Mouse (Mus musculus) midbrain, embryonic 13.5 days (tissue): ENCODE data around the gene Nin. TPM values are rescaled to one million over a fixed set of nuclear protein-coding genes. Genes with fewer than 3 reads are reported as not detected.
A peak's percentile ranks its signal among the peaks of the same experiment; 100 is the strongest.

Experiments used
- ATAC-seq: fragments of 200-750 bp; cut with Nextera tagmentation; 2 replicates; pipeline ENCODE4 v1.8.0; 2017; ENCODE audit warnings: mild to moderate bottlenecking, moderate TSS enrichment, moderate library complexity
- H3K27ac ChIP-seq: fragments of 300-500 bp; sonication (generic); 2 replicates; pipeline ENCODE4 v1.5.1; 2015; ENCODE audit warnings: inconsistent platforms, mild to moderate bottlenecking, moderate library complexity
- H3K27me3 ChIP-seq: fragments of 300-500 bp; sonication (generic); 2 replicates; pipeline ENCODE4 v1.6.1; 2015; ENCODE audit warnings: mild to moderate bottlenecking, inconsistent platforms
- H3K36me3 ChIP-seq: fragments of 300-500 bp; sonication (generic); 2 replicates; pipeline ENCODE4 v1.6.1; 2015; ENCODE audit warnings: mild to moderate bottlenecking, inconsistent platforms
- H3K4me1 ChIP-seq: fragments of 300-500 bp; sonication (generic); replicated peaks from 2 replicates; pipeline ENCODE4 v1.6.1; 2015; ENCODE audit warnings: inconsistent platforms
- H3K4me2 ChIP-seq: fragments of 300-500 bp; sonication (generic); replicated peaks from 2 replicates; pipeline ENCODE4 v1.6.1; 2015; ENCODE audit warnings: moderate library complexity, mild to moderate bottlenecking, inconsistent platforms
- H3K4me3 ChIP-seq: fragments of 300-500 bp; sonication (generic); replicated peaks from 2 replicates; pipeline ENCODE4 v1.5.1; 2015; ENCODE audit warnings: mild to moderate bottlenecking, inconsistent platforms
- H3K9ac ChIP-seq: fragments of 300-500 bp; sonication (generic); replicated peaks from 2 replicates; pipeline ENCODE4 v1.6.1; 2015; ENCODE audit warnings: mild to moderate bottlenecking, inconsistent platforms
- H3K9me3 ChIP-seq: fragments of 300-500 bp; sonication (generic); 2 replicates; pipeline ENCODE4 v1.6.1; 2016; ENCODE audit warnings: mild to moderate bottlenecking, inconsistent platforms
- WGBS: fragments of 180-500 bp; shearing (Covaris S2); methylation state at CpG from one replicate; pipeline ENCODE4 v1.1.7; 2015; 5-methylcytosine and 5-hydroxymethylcytosine counted together
- polyA plus RNA-seq: library from polyadenylated mRNA; unstranded; fragments of >200 nt; fragmentation: Nextera tagmentation; extraction: Ambion mirVana; gene quantifications from 2 replicates; pipeline ENCODE4 v1.2.1, GENCODE M21; 2015

Gene Nin
- polyA plus RNA-seq, 1 experiment from 2014 or later: 16.6 TPM

DNA sequence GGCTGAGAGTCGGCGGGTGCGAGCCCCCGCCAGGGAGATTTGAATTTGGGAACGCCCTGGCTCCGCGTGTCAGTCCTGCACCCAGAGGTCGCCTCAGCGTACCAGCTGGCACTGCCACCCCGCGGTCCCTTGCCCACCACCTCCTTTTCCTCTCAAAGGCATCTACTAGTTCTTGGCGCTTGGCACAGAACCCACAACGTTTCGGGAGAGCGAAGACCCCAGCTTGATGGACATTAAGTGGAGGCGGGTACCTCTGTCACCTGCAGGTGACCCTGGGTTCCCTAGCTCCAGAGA, 1.5 kb downstream of the Nin start:
- ATAC-seq: peak; percentile 2; the same call in 1 of the 2 replicates
- Histone ChIP-seq H3K4me3 (peak overlapping the region; percentile 80), H3K27me3 (peaks cover 39% of the 10 kb centered on the region), H3K27ac (peak overlapping the region; percentile 92), H3K9me3 (no peaks in the 10 kb centered on the region), H3K36me3 (no peaks in the 10 kb centered on the region), H3K9ac (peak overlapping the region; percentile 94), H3K4me2 (peak overlapping the region; percentile 91), H3K4me1 (peaks cover 41% of the 10 kb centered on the region)
- 3% methylated on average over 16 of the region's 16 CpGs for WGBS

DNA sequence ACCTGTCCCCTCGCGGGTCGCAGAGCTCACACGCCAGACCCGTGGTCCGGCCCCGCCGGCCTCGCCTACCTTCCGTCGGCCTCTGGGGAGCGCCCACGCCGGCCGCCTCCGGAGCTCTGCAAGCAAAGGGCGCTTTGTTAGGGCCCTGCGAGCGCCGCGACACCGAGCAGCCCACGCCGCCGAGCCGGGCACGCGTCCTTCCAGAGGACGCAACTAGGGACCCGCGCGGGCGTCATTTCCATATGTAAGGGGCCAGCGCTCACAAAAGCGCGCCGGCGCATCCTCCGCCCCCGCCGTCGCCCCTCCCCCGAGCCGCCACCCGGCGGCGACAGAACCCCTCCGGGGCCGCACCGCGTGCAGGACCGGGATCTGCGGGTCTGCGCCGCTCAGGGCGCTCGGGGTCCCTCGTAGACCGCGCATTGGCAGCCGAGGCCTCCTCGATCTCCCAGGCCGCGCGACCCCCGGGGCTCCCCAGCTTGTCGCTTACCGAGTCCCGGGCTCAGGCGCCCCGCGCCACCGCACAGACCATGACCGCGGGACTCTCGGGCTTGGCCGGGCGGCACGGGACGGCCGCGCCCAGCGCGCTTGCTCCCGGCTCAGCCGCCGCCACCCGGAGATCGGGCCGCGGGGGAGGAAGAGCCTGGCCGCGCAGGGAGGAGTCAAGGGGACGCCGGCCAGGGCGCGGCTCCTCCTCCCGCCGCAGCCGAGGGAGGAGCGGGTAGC, 2.0 kb downstream of the Nin start:
- WGBS: under 1% methylated on average over 94 of the region's 101 CpGs
- H3K27me3 ChIP-seq: peaks cover 39% of the 10 kb centered on the region
- peak overlapping the region; percentile 91 for H3K4me2 ChIP-seq
- H3K9me3 ChIP-seq: no peaks in the 10 kb centered on the region
- peak overlapping the region; percentile 92 for H3K27ac ChIP-seq
- H3K36me3 ChIP-seq: no peaks in the 10 kb centered on the region
- ATAC-seq: peak; percentile 90
- peak overlapping the region; percentile 80 for H3K4me3 ChIP-seq
- H3K4me1 ChIP-seq: peaks cover 47% of the 10 kb centered on the region
- peak overlapping the region; percentile 94 for H3K9ac ChIP-seq

DNA sequence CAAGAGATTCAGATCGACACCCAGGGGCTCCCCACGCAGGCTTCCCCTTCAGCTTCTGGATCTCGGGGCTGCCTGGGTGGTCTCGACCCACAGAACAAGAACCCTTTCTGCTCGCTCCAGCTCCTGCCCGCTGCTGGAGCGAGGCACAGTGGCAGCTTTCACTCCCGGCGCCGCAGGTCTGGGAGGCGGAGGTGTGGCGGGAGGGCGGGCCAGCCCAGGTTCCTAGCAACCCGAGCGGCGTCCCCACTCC, 2.5 kb downstream of the Nin start:
- peak overlapping the region; percentile 94 for H3K9ac ChIP-seq
- ATAC-seq: peak; percentile 77
- 1% methylated on average over 16 of the region's 16 CpGs for WGBS
- peaks cover 51% of the 10 kb centered on the region for H3K4me1 ChIP-seq
- no peaks in the 10 kb centered on the region for H3K9me3 ChIP-seq
- H3K27me3 ChIP-seq: peaks cover 39% of the 10 kb centered on the region
- no peaks in the 10 kb centered on the region for H3K36me3 ChIP-seq
- H3K27ac ChIP-seq: peak overlapping the region; percentile 92
- H3K4me3 ChIP-seq: peak overlapping the region; percentile 80
- peak overlapping the region; percentile 91 for H3K4me2 ChIP-seq

DNA sequence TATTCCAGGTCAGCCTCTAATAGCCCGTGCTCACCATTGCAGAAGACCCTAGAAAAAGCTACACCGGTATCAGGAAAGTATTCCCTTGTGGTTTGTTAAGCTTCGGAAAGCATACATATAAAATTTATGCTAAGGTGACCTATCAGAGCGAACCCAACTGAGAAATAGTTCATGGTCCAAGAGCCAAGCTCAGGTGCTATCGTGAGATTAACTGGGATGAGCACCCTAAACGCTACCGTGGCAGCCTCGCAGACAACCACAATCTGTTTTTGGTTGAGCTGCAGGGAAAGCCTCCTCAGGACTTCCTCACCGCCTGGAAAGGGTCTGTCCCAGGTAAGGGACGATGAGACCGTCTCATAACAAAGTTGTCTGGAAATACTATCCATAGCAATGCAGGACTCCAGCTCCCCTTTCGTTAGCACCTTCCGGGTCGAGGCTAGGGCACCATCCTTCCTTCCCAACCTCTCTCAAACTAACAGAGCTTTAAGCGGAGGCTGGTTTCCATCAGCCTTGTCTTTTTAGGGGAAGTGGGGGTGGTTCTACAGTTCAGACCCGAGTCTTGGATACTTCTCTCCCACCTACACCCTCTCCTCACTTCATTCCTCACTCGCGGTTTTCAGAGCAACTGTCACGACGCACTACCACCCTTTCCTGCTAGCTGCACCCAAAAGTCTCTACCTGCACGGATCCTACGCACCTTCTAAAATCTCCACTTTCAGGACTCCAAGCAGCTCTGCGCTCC, 3.0 kb downstream of the Nin start:
- Histone ChIP-seq H3K4me3 (peak overlapping the region; percentile 80), H3K9ac (peak overlapping the region; percentile 94), H3K4me1 (peaks cover 56% of the 10 kb centered on the region), H3K27ac (peak overlapping the region; percentile 92), H3K27me3 (peaks cover 35% of the 10 kb centered on the region), H3K9me3 (no peaks in the 10 kb centered on the region), H3K36me3 (no peaks in the 10 kb centered on the region), H3K4me2 (peak overlapping the region; percentile 91)
- ATAC-seq: no peak
- 9% methylated on average over 23 of the region's 23 CpGs for WGBS

DNA sequence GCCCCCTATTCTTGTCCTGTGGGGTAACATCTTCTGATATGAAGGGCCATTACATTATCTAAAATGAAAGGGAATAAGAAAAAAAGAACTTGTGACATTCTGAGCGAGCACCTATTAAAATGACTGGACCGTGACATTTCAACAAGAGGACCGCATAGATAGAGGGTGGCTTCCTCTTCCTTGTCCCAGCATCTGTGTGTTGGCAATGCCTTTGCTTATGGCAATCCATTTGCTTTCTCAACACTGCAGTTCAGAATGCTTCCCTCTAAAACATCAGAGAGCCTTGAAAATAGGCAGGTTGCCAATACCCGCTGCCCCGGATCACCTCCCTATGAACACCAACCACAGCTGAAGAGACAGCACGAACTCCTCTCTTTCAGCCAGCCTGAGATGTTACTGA, 3.6 kb downstream of the Nin start:
- Histone ChIP-seq H3K4me1 (peaks cover 63% of the 10 kb centered on the region), H3K9ac (peak overlapping the region; percentile 26; the same call in 1 of the 2 replicates), H3K4me3 (peak overlapping the region; percentile 80), H3K9me3 (no peaks in the 10 kb centered on the region), H3K4me2 (peak overlapping the region; percentile 91), H3K36me3 (no peaks in the 10 kb centered on the region), H3K27me3 (peaks cover 30% of the 10 kb centered on the region), H3K27ac (0 out of 2 replicates have a peak overlapping the region, but pooled peaks have one; percentile 17)
- no peak for ATAC-seq
- WGBS: 53% methylated on average over 6 of the region's 6 CpGs

DNA sequence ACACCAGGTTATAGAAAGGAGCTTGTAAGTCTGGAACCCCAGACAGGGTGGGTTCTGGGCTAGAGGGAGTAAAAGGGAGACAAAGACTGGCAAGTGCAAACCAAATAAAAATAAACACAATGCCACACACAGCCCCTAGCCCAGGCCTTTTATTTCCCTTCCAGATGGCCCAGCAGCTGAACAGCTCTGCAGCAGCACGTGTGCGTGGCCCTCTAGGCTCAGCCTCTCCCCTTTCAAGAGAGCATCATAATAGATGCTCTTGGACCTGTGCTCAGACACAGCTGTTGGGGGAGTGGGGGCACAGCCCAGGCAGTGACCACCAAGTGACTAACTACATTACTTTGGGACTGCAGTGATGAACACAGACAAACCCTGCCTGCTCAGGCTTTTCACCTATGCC, 5.4 kb downstream of the Nin start:
- Histone ChIP-seq H3K4me3 (0 out of 2 replicates have a peak overlapping the region, but pooled peaks have one; percentile 5), H3K4me2 (peak overlapping the region; percentile 32), H3K27me3 (peaks cover 15% of the 10 kb centered on the region), H3K9ac (0 out of 2 replicates have a peak overlapping the region, but pooled peaks have one; percentile 23), H3K4me1 (peaks cover 76% of the 10 kb centered on the region), H3K27ac (peak overlapping the region; percentile 60; the same call in 1 of the 2 replicates), H3K9me3 (no peaks in the 10 kb centered on the region), H3K36me3 (no peaks in the 10 kb centered on the region)
- peak; percentile 46 for ATAC-seq
- 3% methylated on average over 2 of the region's 2 CpGs for WGBS

DNA sequence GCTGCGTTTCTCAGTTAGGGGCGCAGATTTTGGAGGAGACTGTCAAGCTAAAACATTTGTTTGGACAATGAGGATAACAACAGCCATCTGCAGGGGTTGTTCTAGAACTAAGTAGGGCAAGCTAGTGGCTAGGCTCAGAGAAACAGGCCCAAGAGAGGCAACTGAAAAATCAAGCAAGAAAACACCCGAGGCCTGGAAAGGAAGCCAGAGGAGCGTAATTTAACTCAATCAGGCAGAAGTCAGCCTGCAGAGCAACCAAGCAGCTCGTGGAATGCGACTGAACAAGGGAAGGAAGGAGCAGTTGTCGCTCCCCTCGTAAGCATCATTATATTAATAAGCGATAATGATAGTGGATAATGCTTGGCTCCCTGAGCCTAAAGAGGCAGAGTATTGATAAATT, 7.0 kb downstream of the Nin start:
- no peak overlapping the region for H3K9ac ChIP-seq
- WGBS: 45% methylated on average over 9 of the region's 9 CpGs
- no peak overlapping the region for H3K4me3 ChIP-seq
- H3K27me3 ChIP-seq: 0 out of 2 replicates have a peak, but pooled peaks cover 8% of the 10 kb centered on the region
- H3K27ac ChIP-seq: no peak overlapping the region
- 0 out of 2 replicates have a peak overlapping the region, but pooled peaks have one; percentile 0 for H3K4me2 ChIP-seq
- no peaks in the 10 kb centered on the region for H3K9me3 ChIP-seq
- H3K36me3 ChIP-seq: no peaks in the 10 kb centered on the region
- no peak for ATAC-seq
- peaks cover 79% of the 10 kb centered on the region for H3K4me1 ChIP-seq

DNA sequence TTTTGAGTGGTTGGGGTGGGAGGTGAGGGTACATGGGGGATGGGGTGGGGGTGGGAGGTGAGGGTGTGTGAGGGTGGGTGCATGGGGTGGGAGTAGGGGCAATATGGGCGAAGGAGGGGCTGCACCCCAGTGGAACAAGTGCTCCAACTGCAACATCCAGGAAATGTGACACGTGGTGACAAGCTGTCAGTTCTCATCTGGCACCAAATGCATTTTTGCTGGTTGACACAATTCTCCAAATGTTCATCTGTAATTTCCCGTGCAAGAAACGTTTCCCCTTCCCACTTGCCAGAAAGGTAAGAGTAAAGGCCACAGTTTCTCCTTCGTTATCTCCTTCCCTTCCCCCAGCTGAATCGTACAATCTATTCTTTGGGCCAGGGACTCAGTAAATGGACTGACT, 7.6 kb downstream of the Nin start:
- ATAC-seq: no peak
- Histone ChIP-seq H3K9ac (no peak overlapping the region), H3K27ac (no peak overlapping the region), H3K36me3 (no peaks in the 10 kb centered on the region), H3K4me3 (no peak overlapping the region), H3K9me3 (no peaks in the 10 kb centered on the region), H3K4me2 (0 out of 2 replicates have a peak overlapping the region, but pooled peaks have one; percentile 0), H3K27me3 (0 out of 2 replicates have a peak, but pooled peaks cover 8% of the 10 kb centered on the region), H3K4me1 (peaks cover 84% of the 10 kb centered on the region)
- 68% methylated on average over 6 of the region's 6 CpGs for whole genome bisulfite sequencing

DNA sequence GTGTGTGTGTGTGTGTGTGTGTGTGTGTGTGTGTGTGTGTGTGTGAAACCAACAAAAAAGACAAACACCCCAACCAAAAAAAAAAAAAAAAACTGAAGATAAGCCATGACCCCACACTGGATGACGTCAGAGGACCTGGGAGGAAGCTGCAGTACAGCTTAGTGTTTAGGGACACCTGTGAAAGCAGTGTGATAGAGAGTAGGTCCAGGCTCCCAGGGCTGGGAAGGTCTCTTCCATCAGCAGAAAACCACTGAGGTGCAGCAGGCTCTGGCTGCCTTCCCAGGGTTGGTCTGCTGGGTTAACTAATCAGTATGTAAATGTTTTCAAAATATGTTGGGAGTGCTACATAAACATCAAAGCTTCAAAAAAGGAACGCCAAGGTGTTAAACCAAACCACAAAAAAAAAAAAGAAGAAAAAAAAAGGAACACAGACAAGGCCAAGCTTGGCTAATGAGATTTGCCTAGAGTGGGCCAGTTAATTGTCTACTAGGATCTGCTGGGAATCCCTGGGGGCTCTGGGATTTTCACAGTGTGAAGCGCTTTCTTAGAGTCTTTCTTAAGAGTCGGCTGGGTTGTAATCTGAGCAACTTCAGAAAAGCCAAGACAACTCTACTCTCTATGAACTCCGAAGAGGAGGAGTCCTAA, 8.6 kb downstream of the Nin start:
- Histone ChIP-seq H3K4me1 (peaks cover 76% of the 10 kb centered on the region), H3K4me2 (no peak overlapping the region), H3K9ac (no peak overlapping the region), H3K9me3 (no peaks in the 10 kb centered on the region), H3K27ac (no peak overlapping the region), H3K36me3 (no peaks in the 10 kb centered on the region), H3K4me3 (no peak overlapping the region), H3K27me3 (0 out of 2 replicates have a peak, but pooled peaks cover 8% of the 10 kb centered on the region)
- ATAC-seq: no peak
- 9% methylated on average over 5 of the region's 5 CpGs for WGBS

DNA sequence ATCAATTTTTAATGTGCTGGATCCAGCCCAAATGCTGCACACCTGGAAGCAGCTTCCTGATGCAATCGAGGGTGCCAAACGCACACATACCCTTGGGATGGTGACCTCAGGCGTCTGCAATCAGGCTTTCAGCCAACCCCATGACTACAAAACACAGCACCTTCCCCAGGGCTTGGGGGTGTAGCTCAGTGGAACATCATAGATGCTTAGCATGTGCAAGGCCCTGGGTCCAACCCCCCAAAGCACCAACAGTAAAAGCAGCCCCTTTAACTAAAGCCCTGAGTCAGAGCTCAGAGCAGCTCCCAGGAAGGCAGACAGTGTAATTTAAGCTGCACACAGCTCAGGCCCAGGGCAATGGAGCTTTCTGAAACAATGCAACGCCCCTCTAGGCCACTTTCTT, 9.3 kb downstream of the Nin start:
- Histone ChIP-seq H3K4me3 (no peak overlapping the region), H3K9me3 (no peaks in the 10 kb centered on the region), H3K36me3 (no peaks in the 10 kb centered on the region), H3K9ac (no peak overlapping the region), H3K27me3 (0 out of 2 replicates have a peak, but pooled peaks cover 6% of the 10 kb centered on the region), H3K27ac (peak overlapping the region; percentile 47; the same call in 1 of the 2 replicates), H3K4me2 (no peak overlapping the region), H3K4me1 (peaks cover 70% of the 10 kb centered on the region)
- 39% methylated on average over 4 of the region's 4 CpGs for WGBS
- ATAC-seq: no peak

DNA sequence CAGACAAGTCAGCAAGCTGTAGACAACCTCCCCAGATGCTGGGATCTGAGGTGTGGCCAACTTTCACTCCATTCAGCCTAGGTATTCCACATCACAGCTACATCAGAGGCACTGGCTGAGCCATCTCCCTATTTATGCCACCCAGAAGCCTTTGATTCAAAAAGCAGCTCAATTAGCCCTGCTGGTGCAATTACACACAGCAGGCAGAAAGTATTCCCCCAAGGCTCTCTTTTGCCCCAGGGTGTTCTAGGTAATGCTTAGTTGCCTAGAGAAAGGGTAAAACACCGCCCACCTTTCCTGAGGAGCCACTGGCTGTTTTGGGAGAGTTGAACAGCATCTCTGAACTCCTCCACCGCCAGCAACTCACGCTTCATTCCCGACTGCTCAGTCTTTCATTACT, 10.3 kb downstream of the Nin start:
- no peak for ATAC-seq
- no peaks in the 10 kb centered on the region for H3K9me3 ChIP-seq
- H3K4me1 ChIP-seq: peaks cover 61% of the 10 kb centered on the region
- H3K9ac ChIP-seq: no peak overlapping the region
- 77% methylated on average over 4 of the region's 4 CpGs for WGBS
- no peak overlapping the region for H3K4me3 ChIP-seq
- H3K4me2 ChIP-seq: no peak overlapping the region
- no peaks in the 10 kb centered on the region for H3K27me3 ChIP-seq
- no peak overlapping the region for H3K27ac ChIP-seq
- no peaks in the 10 kb centered on the region for H3K36me3 ChIP-seq

DNA sequence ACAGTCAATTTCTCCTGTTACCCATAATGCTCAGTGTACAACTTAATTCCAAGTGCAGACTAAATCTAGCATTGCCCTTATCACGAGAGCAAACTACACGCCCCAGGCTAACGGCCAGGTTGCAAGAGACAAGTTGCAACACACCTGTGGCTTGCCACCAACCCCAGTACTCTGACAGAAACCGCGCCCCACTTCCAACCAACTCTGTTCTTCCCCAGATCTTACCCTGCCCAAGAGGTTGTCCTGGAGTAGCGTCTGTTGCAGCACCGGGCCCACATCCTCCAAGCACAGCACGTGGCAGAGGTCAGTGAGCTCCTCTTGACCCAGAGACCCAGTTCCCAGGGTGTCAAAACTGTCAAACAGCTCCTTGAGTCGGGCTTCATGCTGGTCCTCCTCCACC, 11.1 kb downstream of the Nin start:
- H3K36me3 ChIP-seq: no peaks in the 10 kb centered on the region
- H3K27me3 ChIP-seq: no peaks in the 10 kb centered on the region
- ATAC-seq: no peak
- H3K4me2 ChIP-seq: no peak overlapping the region
- H3K4me3 ChIP-seq: no peak overlapping the region
- no peak overlapping the region for H3K9ac ChIP-seq
- 93% methylated on average over 9 of the region's 9 CpGs for WGBS
- H3K9me3 ChIP-seq: no peaks in the 10 kb centered on the region
- H3K27ac ChIP-seq: no peak overlapping the region
- peaks cover 52% of the 10 kb centered on the region for H3K4me1 ChIP-seq
